Mouse (Mus musculus) lung, adult 2 months (tissue): ENCODE results near the gene Lrrn1.

Experiments
- CTCF ChIP-seq: fragments of 200-500 bp; IDR thresholded peaks from 2 replicates; pipeline ENCODE4 v1.5.1; 2011; ENCODE audit warnings: mild to moderate bottlenecking, low read length, control low read depth; ENCODE audit not compliant: insufficient read depth
- POLR2A ChIP-seq: fragments of 200-500 bp; IDR thresholded peaks from 2 replicates; pipeline ENCODE4 v1.6.1; 2011; ENCODE audit warnings: low read depth, mild to moderate bottlenecking, control low read depth, low read length, borderline replicate concordance; ENCODE audit errors: extremely low read depth

- no peak for TF ChIP-seq CTCF
- TF ChIP-seq POLR2A, result no peak
Measured at GRCm38 (mm10) chr6:107605151-107605550, 75.6 kb downstream of the Lrrn1 start.
